Mouse (Mus musculus) MEL (cell line): Measurements from ENCODE around the gene Klhdc2. TPM values are rescaled to one million over a fixed set of nuclear protein-coding genes. Genes with fewer than 3 reads are reported as not detected.

Source experiments
- DNase-seq: peaks from one replicate; pipeline ENCODE4 v3.0.0; 2011; ENCODE audit warnings: low read depth, low spot score
- H3K27ac ChIP-seq: 2 replicates; pipeline ENCODE4 v1.5.1; 2012; ENCODE audit warnings: low read depth, mild to moderate bottlenecking, control low read depth, low read length, moderate library complexity; ENCODE audit not compliant: control insufficient read depth
- H3K27me3 ChIP-seq, 2 experiments: fragments of 150-350 bp in 1 of 2; sonication (generic) in 1 of 2; 2 replicates each; pipeline ENCODE4 v1.6.1; 2012; ENCODE audit warnings: low read length in 2 of 2, mild to moderate bottlenecking in 2 of 2, improper control_type of control experiment in 1 of 2, moderate library complexity in 1 of 2; ENCODE audit not compliant: insufficient read depth in 2 of 2, control insufficient read depth in 1 of 2
- H3K36me3 ChIP-seq, 2 experiments: 2 replicates each; pipeline ENCODE4 v1.6.1; 2012 to 2014; ENCODE audit warnings: low read length in 2 of 2, improper control_type of control experiment in 1 of 2, inconsistent platforms in 1 of 2, mild to moderate bottlenecking in 1 of 2; ENCODE audit not compliant: insufficient read depth in 2 of 2, control insufficient read depth in 1 of 2
- H3K4me1 ChIP-seq, 2 experiments: fragments of 150-350 bp in 1 of 2; sonication (generic) in 1 of 2; 2 replicates each; pipeline ENCODE4 v1.6.1; 2012; ENCODE audit warnings: low read length in 2 of 2, improper control_type of control experiment in 1 of 2, mild to moderate bottlenecking in 1 of 2; ENCODE audit not compliant: insufficient read depth in 2 of 2, control insufficient read depth in 1 of 2
- H3K4me3 ChIP-seq, 2 experiments: fragments of 150-350 bp in 1 of 2; sonication (generic) in 1 of 2; 2 replicates each; pipeline ENCODE4 v1.5.1; 2012; ENCODE audit warnings: low read depth in 2 of 2, low read length in 2 of 2, mild to moderate bottlenecking in 2 of 2, moderate library complexity in 2 of 2, control low read depth in 1 of 2, improper control_type of control experiment in 1 of 2; ENCODE audit not compliant: control insufficient read depth in 1 of 2, insufficient read depth in 1 of 2
- H3K79me2 ChIP-seq: 2 replicates; pipeline ENCODE4 v1.6.1; 2012; ENCODE audit warnings: mild to moderate bottlenecking, low read length, moderate library complexity; ENCODE audit not compliant: control insufficient read depth, poor library complexity, insufficient read depth
- H3K9ac ChIP-seq: 2 replicates; pipeline ENCODE4 v1.6.1; 2012; ENCODE audit warnings: low read depth, mild to moderate bottlenecking, control low read depth, low read length, moderate library complexity; ENCODE audit not compliant: control insufficient read depth, poor library complexity, severe bottlenecking
- H3K9me3 ChIP-seq: fragments of 150-350 bp; sonication (generic); replicated peaks from 2 replicates; pipeline ENCODE4 v1.6.1; 2012; ENCODE audit warnings: mild to moderate bottlenecking, low read length, improper control_type of control experiment, moderate library complexity; ENCODE audit not compliant: insufficient read depth
- BHLHE40 ChIP-seq: IDR thresholded peaks from 2 replicates; pipeline ENCODE4 v1.6.1; 2012; ENCODE audit warnings: low read depth, mild to moderate bottlenecking, inconsistent platforms, low read length, improper control_type of control experiment, borderline replicate concordance
- E2F4 ChIP-seq: IDR thresholded peaks from 2 replicates; pipeline ENCODE4 v1.6.1; 2011; ENCODE audit warnings: low read depth, low read length, improper control_type of control experiment, borderline replicate concordance
- EP300 ChIP-seq, 2 experiments: IDR thresholded peaks; 2 replicates each; pipeline ENCODE4 v1.6.1; 2011; ENCODE audit warnings: improper control_type of control experiment in 2 of 2, low read length in 2 of 2, low read depth in 1 of 2, mild to moderate bottlenecking in 1 of 2
- ETS1 ChIP-seq: IDR thresholded peaks from 2 replicates; pipeline ENCODE4 v1.6.1; 2012; ENCODE audit warnings: low read depth, mild to moderate bottlenecking, inconsistent platforms, low read length, improper control_type of control experiment, moderate library complexity
- GATA1 ChIP-seq: IDR thresholded peaks from 2 replicates; pipeline ENCODE4 v1.6.1; 2011; ENCODE audit warnings: low read depth, low read length, improper control_type of control experiment
- HCFC1 ChIP-seq: IDR thresholded peaks from 2 replicates; pipeline ENCODE4 v1.6.1; 2012; ENCODE audit warnings: low read depth, mild to moderate bottlenecking, inconsistent platforms, low read length, improper control_type of control experiment, moderate library complexity
- KAT2A ChIP-seq: conservative IDR thresholded peaks from 2 replicates; pipeline ENCODE4 v1.6.1; 2012; ENCODE audit warnings: low read depth, low read length, improper control_type of control experiment, inconsistent platforms
- MAFK ChIP-seq: IDR thresholded peaks from 2 replicates; pipeline ENCODE4 v1.6.1; 2011; ENCODE audit warnings: low read depth, mild to moderate bottlenecking, low read length, improper control_type of control experiment, borderline replicate concordance
- MAX ChIP-seq: IDR thresholded peaks from 2 replicates; pipeline ENCODE4 v1.6.1; 2011; ENCODE audit warnings: low read length, improper control_type of control experiment
- MAZ ChIP-seq: IDR thresholded peaks from 2 replicates; pipeline ENCODE4 v1.6.1; 2012; ENCODE audit warnings: low read depth, mild to moderate bottlenecking, inconsistent platforms, low read length, improper control_type of control experiment
- NELFE ChIP-seq: IDR thresholded peaks from 2 replicates; pipeline ENCODE4 v1.6.1; 2011; ENCODE audit warnings: low read depth, low read length, improper control_type of control experiment
- NRF1 ChIP-seq: IDR thresholded peaks from 2 replicates; pipeline ENCODE4 v1.6.1; 2014; ENCODE audit warnings: low read depth, mild to moderate bottlenecking, inconsistent platforms, low read length, improper control_type of control experiment, moderate library complexity; ENCODE audit not compliant: poor library complexity, insufficient read depth, severe bottlenecking
- POLR2A ChIP-seq, 2 experiments: IDR thresholded peaks; 2 replicates each; pipeline ENCODE4 v1.6.1; 2011 to 2012; ENCODE audit warnings: low read length in 2 of 2, mild to moderate bottlenecking in 2 of 2, control low read depth in 1 of 2, improper control_type of control experiment in 1 of 2, low read depth in 1 of 2, moderate library complexity in 1 of 2; ENCODE audit not compliant: control insufficient read depth in 1 of 2, insufficient read depth in 1 of 2, poor library complexity in 1 of 2
- POLR2AphosphoS2 ChIP-seq: IDR thresholded peaks from 2 replicates; pipeline ENCODE4 v1.6.1; 2011; ENCODE audit warnings: low read length, improper control_type of control experiment
- POLR2AphosphoS5 ChIP-seq: IDR thresholded peaks from 2 replicates; pipeline ENCODE4 v1.6.1; 2012; ENCODE audit warnings: low read depth, borderline replicate concordance, mild to moderate bottlenecking, inconsistent platforms, low read length, moderate library complexity, mixed read lengths
- RCOR1 ChIP-seq: IDR thresholded peaks from 2 replicates; pipeline ENCODE4 v1.6.1; 2012; ENCODE audit warnings: low read depth, mild to moderate bottlenecking, inconsistent platforms, low read length, improper control_type of control experiment
- SIN3A ChIP-seq: IDR thresholded peaks from 2 replicates; pipeline ENCODE4 v1.6.1; 2012; ENCODE audit warnings: low read length, improper control_type of control experiment, inconsistent platforms
- TAL1 ChIP-seq: IDR thresholded peaks from 2 replicates; pipeline ENCODE4 v1.6.1; 2012; ENCODE audit warnings: mild to moderate bottlenecking, inconsistent platforms, low read length, moderate library complexity, mixed read lengths
- TBP ChIP-seq: IDR thresholded peaks from 2 replicates; pipeline ENCODE4 v1.8.0; 2011; ENCODE audit warnings: low read depth, low read length, improper control_type of control experiment
- TCF12 ChIP-seq: IDR thresholded peaks from 2 replicates; pipeline ENCODE4 v1.6.1; 2014; ENCODE audit warnings: low read depth, mild to moderate bottlenecking, inconsistent platforms, low read length, improper control_type of control experiment, moderate library complexity
- UBTF ChIP-seq: IDR thresholded peaks from 2 replicates; pipeline ENCODE4 v1.6.1; 2012; ENCODE audit warnings: low read depth, mild to moderate bottlenecking, inconsistent platforms, low read length, improper control_type of control experiment, moderate library complexity, borderline replicate concordance; ENCODE audit not compliant: insufficient read depth
- USF2 ChIP-seq, 2 experiments: IDR thresholded peaks; 2 replicates each; pipeline ENCODE4 v1.6.1; 2011 to 2012; ENCODE audit warnings: improper control_type of control experiment in 2 of 2, low read length in 2 of 2, borderline replicate concordance in 1 of 2, inconsistent platforms in 1 of 2, low read depth in 1 of 2, mild to moderate bottlenecking in 1 of 2; ENCODE audit not compliant: insufficient read depth in 1 of 2
- ZC3H11A ChIP-seq: IDR thresholded peaks from 2 replicates; pipeline ENCODE4 v1.6.1; 2012; ENCODE audit warnings: low read depth, mild to moderate bottlenecking, inconsistent platforms, low read length, improper control_type of control experiment
- ZKSCAN1 ChIP-seq: IDR thresholded peaks from 2 replicates; pipeline ENCODE4 v1.6.1; 2012; ENCODE audit warnings: low read depth, mild to moderate bottlenecking, inconsistent platforms, low read length, improper control_type of control experiment, moderate library complexity
- ZMIZ1 ChIP-seq: IDR thresholded peaks from 2 replicates; pipeline ENCODE4 v1.6.1; 2012; ENCODE audit warnings: low read depth, mild to moderate bottlenecking, inconsistent platforms, low read length, improper control_type of control experiment, moderate library complexity
- ZNF384 ChIP-seq: IDR thresholded peaks from 2 replicates; pipeline ENCODE4 v1.6.1; 2012; ENCODE audit warnings: low read depth, mild to moderate bottlenecking, inconsistent platforms, low read length, improper control_type of control experiment
- polyA plus RNA-seq, 2 experiments: library from polyadenylated mRNA; stranded (reverse) in 1 of 2; unstranded in 1 of 2; fragments of >175 nt in 1 of 2; fragments of >200 nt in 1 of 2; gene quantifications; 2 replicates each; pipeline versions ENCODE4 v1.2.1 to v1.2.4; 2012; ENCODE audit warnings: low replicate concordance in 2 of 2, low read depth in 1 of 2; ENCODE audit not compliant: insufficient read length in 2 of 2, insufficient read depth in 1 of 2, missing spikeins in 1 of 2
- total RNA-seq: library from RNA; depleted of rRNA; stranded (reverse); fragments of 300-350 nt; gene quantifications from 2 replicates; pipeline ENCODE4 v1.2.3, GENCODE M21; 2012

Klhdc2 gene
- total and polyA plus RNA-seq, 3 experiments = 48.5 to 154 (median 51.7) TPM

GRCm38 (mm10) chr12:69267956-69268632, 28.4 kb upstream of the Klhdc2 start:
- no peaks in the 10 kb centered on the region for H3K36me3 ChIP-seq
- H3K9ac ChIP-seq = no peak overlapping the region
- H3K27me3 ChIP-seq = no peaks in the 10 kb centered on the region; a peak in 1 of 4 replicates
- H3K4me1 ChIP-seq = no peaks in the 10 kb centered on the region
- DNase-seq = no peak
- no peak overlapping the region for H3K4me3 ChIP-seq
- no peak overlapping the region for H3K27ac ChIP-seq
- H3K79me2 ChIP-seq = no peaks in the 10 kb centered on the region
- H3K9me3 ChIP-seq = no peaks in the 10 kb centered on the region
- TF ChIP-seq KAT2A = no peak
- no peak for TF ChIP-seq ZNF384
- TF ChIP-seq POLR2AphosphoS5 = no peak
- TF ChIP-seq POLR2AphosphoS2 = no peak
- no peak for TF ChIP-seq BHLHE40
- TF ChIP-seq MAX = no peak
- TF ChIP-seq RCOR1 = no peak
- no peak for TF ChIP-seq NRF1
- TF ChIP-seq ZKSCAN1 = no peak
- no peak for TF ChIP-seq EP300 (IDR thresholded peaks at IDR 0.05; ENCODE audit: low read depth in 1 of 2, low read length in 2 of 2)
- no peak for TF ChIP-seq TAL1
- no peak for TF ChIP-seq USF2 (IDR thresholded peaks at IDR 0.05; ENCODE audit: borderline replicate concordance in 1 of 2, insufficient read depth in 1 of 2, low read depth in 1 of 2, low read length in 2 of 2)
- no peak for TF ChIP-seq MAFK
- TF ChIP-seq NELFE = no peak
- TF ChIP-seq GATA1 = no peak
- TF ChIP-seq ZC3H11A = no peak
- no peak for TF ChIP-seq HCFC1
- no peak for TF ChIP-seq POLR2A (IDR thresholded peaks at IDR 0.05; ENCODE audit: control insufficient read depth in 1 of 2, insufficient read depth in 1 of 2, low read depth in 1 of 2, low read length in 2 of 2, poor library complexity in 1 of 2)
- no peak for TF ChIP-seq UBTF

- TF ChIP-seq RCOR1 = no peak
- TF ChIP-seq ZNF384 = no peak
- TF ChIP-seq POLR2AphosphoS2 = no peak
- TF ChIP-seq E2F4 = no peak
- no peak for TF ChIP-seq MAZ
- no peak for TF ChIP-seq EP300 (IDR thresholded peaks at IDR 0.05; ENCODE audit: low read depth in 1 of 2, low read length in 2 of 2)
- no peak for TF ChIP-seq ETS1
- no peak for TF ChIP-seq SIN3A
- TF ChIP-seq ZMIZ1 = no peak
- TF ChIP-seq ZKSCAN1 = no peak
- no peak for TF ChIP-seq NELFE
- no peak for TF ChIP-seq POLR2A (IDR thresholded peaks at IDR 0.05; ENCODE audit: control insufficient read depth in 1 of 2, insufficient read depth in 1 of 2, low read depth in 1 of 2, low read length in 2 of 2, poor library complexity in 1 of 2)
- no peak for TF ChIP-seq TCF12
- no peak for TF ChIP-seq TBP
- Histone ChIP-seq H3K9ac (no peak overlapping the region), H3K36me3 (no peaks in the 10 kb centered on the region), H3K27ac (no peak overlapping the region), H3K4me1 (no peaks in the 10 kb centered on the region), H3K79me2 (no peaks in the 10 kb centered on the region), H3K4me3 (no peak overlapping the region), H3K9me3 (no peaks in the 10 kb centered on the region), H3K27me3 (no peaks in the 10 kb centered on the region; a peak in 1 of 4 replicates)
- no peak for DNase-seq
Measured at GRCm38 (mm10) chr12:69268956-69269355, 27.5 kb upstream of the Klhdc2 start.
